Mouse (Mus musculus): ENCODE data around the gene Pate4. TPM values are rescaled to one million over a fixed set of nuclear protein-coding genes. Genes with fewer than 3 reads are reported as not detected.
"Not testable (repeated sequence)": the region's sequence is repeated elsewhere in the genome, so short reads cannot be mapped to it uniquely, and the experiment has no call there.

Gene Pate4
- total RNA-seq (2014; rRNA removed) (not detected in 2 replicates), polyA plus RNA-seq (2012; rRNA removed) (not detected in 2 replicates)

DNA sequence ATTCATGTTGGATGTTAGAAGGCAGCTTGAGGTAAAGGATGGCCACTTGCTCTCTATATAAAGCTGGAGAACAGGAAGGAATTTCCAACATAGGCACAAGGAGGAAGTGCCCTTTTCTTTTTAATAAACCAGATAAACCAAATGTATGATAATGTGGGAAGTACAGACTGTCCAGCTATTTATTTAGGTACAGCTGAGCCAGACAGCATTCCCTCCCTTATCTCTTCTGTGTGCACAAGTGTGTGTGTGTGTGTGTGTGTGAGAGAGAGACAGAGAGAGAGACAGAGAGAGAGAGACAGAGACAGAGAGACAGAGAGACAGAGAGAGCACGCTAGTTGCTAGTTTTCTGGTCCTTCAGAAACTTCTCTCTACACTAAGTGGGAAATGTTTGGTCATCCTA is at the start of gene Pate4:
TSS of gene Pate4 (minus strand) at position 101 of the 400 bp plus-strand sequence.
- Histone ChIP-seq H3K4me3 (ENCODE audit: insufficient read depth, low read depth, low read length) (no peak within 1 kb of the TSS), H3K27me3 (ENCODE audit: control insufficient read depth, insufficient read depth, low read length) (no peaks in the 10 kb centered on the region), H3K36me3 (ENCODE audit: control insufficient read depth, insufficient read depth, low read length) (no peaks in the 10 kb centered on the region), H3K27ac (replicated peaks; ENCODE audit: insufficient read depth, low read depth, low read length) (no peak within 1 kb of the TSS), H3K9ac (ENCODE audit: low read depth, low read length) (no peak within 1 kb of the TSS), H3K79me2 (ENCODE audit: control insufficient read depth, insufficient read depth, low read length) (no peaks in the 10 kb centered on the region), H3K4me1 (ENCODE audit: control insufficient read depth, insufficient read depth, low read length) (no peaks in the 10 kb centered on the region)
- 76% methylated on average over 1 of the region's 1 CpGs for WGBS
- TF ChIP-seq POLR2A (IDR thresholded peaks at IDR 0.05; ENCODE audit: extremely low read depth, insufficient read depth, low read length) (no peak), CTCF (IDR thresholded peaks at IDR 0.05; ENCODE audit: low read depth, low read length) (no peak)
- DNase-seq (ENCODE audit: extremely low read depth, low read depth, low spot score): no peak

DNA sequence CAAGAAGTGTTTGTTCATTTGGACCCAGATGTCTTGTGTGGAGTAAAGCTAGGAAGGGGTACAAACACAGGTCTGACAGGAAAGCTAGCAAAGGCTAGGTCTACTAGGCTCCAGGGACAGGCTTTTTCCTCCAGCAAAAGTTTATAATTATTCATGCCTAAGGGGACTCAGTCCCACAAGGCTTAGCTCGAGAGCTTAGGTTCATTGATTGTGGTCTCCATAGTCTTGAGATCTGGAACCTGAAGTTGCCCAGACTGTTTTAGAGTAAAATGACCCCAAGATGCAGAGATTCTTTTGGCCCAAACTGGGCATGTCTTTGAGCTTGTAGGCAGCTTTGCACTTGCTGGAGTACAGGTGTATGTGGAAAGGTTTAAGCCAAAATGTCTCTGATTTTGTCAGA is 36.4 kb upstream of the Pate4 start, which contains the start of gene Pate3:
TSS of gene Pate3 (minus strand) at position 101 of the 400 bp plus-strand sequence.
- Histone ChIP-seq H3K27me3 (ENCODE audit: control insufficient read depth, insufficient read depth, low read length) (no peaks in the 10 kb centered on the region), H3K27ac (replicated peaks; ENCODE audit: insufficient read depth, low read depth, low read length) (no peak within 1 kb of the TSS), H3K4me1 (ENCODE audit: control insufficient read depth, insufficient read depth, low read length) (no peaks in the 10 kb centered on the region), H3K9ac (ENCODE audit: low read depth, low read length) (no peak within 1 kb of the TSS), H3K79me2 (ENCODE audit: control insufficient read depth, insufficient read depth, low read length) (no peaks in the 10 kb centered on the region), H3K4me3 (ENCODE audit: insufficient read depth, low read depth, low read length) (no peak within 1 kb of the TSS), H3K36me3 (ENCODE audit: control insufficient read depth, insufficient read depth, low read length) (no peaks in the 10 kb centered on the region)
- no peak for DNase-seq (ENCODE audit: extremely low read depth, low read depth, low spot score)
- WGBS: 59% methylated on average over 1 of the region's 1 CpGs
- no peak for TF ChIP-seq CTCF (IDR thresholded peaks at IDR 0.05; ENCODE audit: low read depth, low read length)
- no peak for TF ChIP-seq POLR2A (IDR thresholded peaks at IDR 0.05; ENCODE audit: extremely low read depth, insufficient read depth, low read length)

DNA sequence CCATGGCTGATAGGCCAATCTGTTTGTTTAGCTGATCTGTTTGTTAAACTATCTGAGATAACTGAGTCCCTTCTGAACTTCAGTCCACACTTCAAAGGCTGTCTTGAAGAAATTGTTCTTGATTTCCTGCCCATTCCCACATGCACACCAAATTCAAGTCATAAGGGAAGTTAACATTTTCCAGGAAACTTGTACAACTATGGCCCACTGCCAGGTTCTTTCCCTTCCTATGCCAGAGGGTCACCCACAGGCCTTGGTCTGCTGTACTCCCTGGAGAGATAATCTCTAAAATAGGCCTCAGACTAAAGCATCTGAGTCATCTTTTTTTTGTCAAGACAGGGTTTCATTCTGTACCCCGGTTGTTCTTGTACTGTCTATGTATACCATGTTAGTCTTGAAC is 21.2 kb upstream of the Pate4 start:
- Histone ChIP-seq H3K27me3 (ENCODE audit: control insufficient read depth, insufficient read depth, low read length) (no peaks in the 10 kb centered on the region), H3K27ac (replicated peaks; ENCODE audit: insufficient read depth, low read depth, low read length) (no peak overlapping the region), H3K79me2 (ENCODE audit: control insufficient read depth, insufficient read depth, low read length) (no peaks in the 10 kb centered on the region), H3K36me3 (ENCODE audit: control insufficient read depth, insufficient read depth, low read length) (no peaks in the 10 kb centered on the region), H3K4me1 (ENCODE audit: control insufficient read depth, insufficient read depth, low read length) (no peaks in the 10 kb centered on the region), H3K4me3 (ENCODE audit: insufficient read depth, low read depth, low read length) (no peak overlapping the region), H3K9ac (ENCODE audit: low read depth, low read length) (no peak overlapping the region)
- DNase-seq (ENCODE audit: extremely low read depth, low read depth, low spot score): peak; percentile 8
- WGBS: 93% methylated on average over 1 of the region's 1 CpGs
- no peak for TF ChIP-seq CTCF (IDR thresholded peaks at IDR 0.05; ENCODE audit: low read depth, low read length)
- no peak for TF ChIP-seq POLR2A (IDR thresholded peaks at IDR 0.05; ENCODE audit: extremely low read depth, insufficient read depth, low read length)

DNA sequence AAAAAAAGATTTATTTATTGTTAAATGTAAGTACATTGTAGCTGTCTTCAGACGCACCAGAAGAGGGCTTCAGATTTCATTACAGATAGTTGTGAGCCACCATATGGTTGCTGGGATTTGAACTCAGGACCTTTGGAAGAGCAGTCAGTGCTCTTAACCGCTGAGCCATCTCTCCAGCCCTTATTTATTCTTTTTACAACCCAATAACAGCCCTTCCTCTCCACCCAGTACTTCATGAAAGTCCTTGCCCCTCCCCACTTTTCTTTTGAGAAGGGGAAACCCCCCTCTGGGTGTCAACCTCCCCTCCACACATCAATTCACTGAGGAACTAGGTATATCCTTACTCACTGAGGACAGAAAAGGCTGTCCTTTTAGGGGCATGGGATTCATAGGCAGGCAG is 5.0 kb upstream of the Pate4 start:
- H3K27ac ChIP-seq (replicated peaks; ENCODE audit: insufficient read depth, low read depth, low read length); H3K27me3 ChIP-seq (ENCODE audit: control insufficient read depth, insufficient read depth, low read length); DNase-seq (ENCODE audit: extremely low read depth, low read depth, low spot score); H3K9ac ChIP-seq (ENCODE audit: low read depth, low read length); H3K79me2 ChIP-seq (ENCODE audit: control insufficient read depth, insufficient read depth, low read length); H3K4me3 ChIP-seq (ENCODE audit: insufficient read depth, low read depth, low read length); H3K36me3 ChIP-seq (ENCODE audit: control insufficient read depth, insufficient read depth, low read length); H3K4me1 ChIP-seq (ENCODE audit: control insufficient read depth, insufficient read depth, low read length): not testable (repeated sequence)
- WGBS: 65% methylated on average over 2 of the region's 2 CpGs

DNA sequence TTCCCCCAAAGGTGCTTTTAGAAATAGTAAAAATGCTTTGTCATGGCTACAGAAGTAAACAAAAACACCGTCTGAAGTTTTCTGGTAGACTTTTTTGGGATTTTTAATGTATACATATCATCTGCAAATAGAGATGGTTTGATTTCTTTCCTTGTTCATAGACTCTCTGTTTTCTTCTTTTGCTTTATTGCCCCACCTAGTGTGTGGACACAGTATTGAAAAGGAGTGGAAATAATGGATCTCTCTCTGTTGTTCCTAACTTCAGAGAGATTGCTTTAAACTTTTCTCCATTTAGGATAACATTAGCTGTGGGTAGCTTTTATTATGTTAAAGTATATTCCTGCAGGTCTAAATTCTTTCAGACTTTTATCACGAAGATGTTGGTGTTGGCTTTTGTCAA is 2.3 kb upstream of the Pate4 start:
- TF ChIP-seq POLR2A (IDR thresholded peaks at IDR 0.05; ENCODE audit: extremely low read depth, insufficient read depth, low read length): no peak
- no peak for TF ChIP-seq CTCF (IDR thresholded peaks at IDR 0.05; ENCODE audit: low read depth, low read length)
- Histone ChIP-seq H3K79me2 (ENCODE audit: control insufficient read depth, insufficient read depth, low read length) (no peaks in the 10 kb centered on the region), H3K4me1 (ENCODE audit: control insufficient read depth, insufficient read depth, low read length) (no peaks in the 10 kb centered on the region), H3K27me3 (ENCODE audit: control insufficient read depth, insufficient read depth, low read length) (no peaks in the 10 kb centered on the region), H3K27ac (replicated peaks; ENCODE audit: insufficient read depth, low read depth, low read length) (no peak overlapping the region), H3K36me3 (ENCODE audit: control insufficient read depth, insufficient read depth, low read length) (no peaks in the 10 kb centered on the region), H3K9ac (ENCODE audit: low read depth, low read length) (no peak overlapping the region), H3K4me3 (ENCODE audit: insufficient read depth, low read depth, low read length) (no peak overlapping the region)
- no peak for DNase-seq (ENCODE audit: extremely low read depth, low read depth, low spot score)
- 41% methylated on average over 2 of the region's 2 CpGs for WGBS

DNA sequence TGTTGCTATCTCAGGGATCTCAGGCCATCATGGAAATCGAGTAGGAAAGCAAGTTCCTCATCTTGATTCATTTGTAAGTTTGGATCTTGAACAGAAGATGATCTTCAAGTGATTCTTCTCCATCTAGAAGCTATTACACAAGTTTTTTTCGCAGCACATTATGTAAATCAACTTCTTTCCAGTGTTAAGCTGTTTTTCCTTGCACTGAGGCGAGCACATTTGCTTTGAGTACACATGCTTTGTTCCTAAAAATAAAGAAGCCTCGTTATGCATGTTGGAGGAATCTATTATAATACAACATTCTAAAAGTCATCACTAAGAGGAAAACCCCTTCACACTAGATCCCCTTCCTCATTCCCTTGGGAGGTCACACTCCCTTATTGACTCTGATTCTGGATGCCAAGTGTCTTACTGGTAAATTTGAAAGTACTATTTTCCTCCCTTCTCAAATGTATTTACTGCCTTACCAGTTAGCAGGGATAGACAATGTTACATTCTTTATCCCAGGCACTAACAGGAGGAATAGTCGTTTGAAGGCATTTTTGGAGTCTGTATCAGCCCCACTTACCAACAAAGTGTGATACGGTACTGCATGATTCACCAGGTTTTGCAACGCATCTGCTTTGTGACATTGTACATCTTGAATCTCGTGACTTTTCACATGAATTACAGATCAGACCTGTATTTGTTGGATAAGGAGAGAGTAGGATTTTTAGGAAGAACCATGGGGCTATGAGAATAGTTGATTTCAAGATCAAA is 3.9 kb downstream of the Pate4 start:
- no peaks in the 10 kb centered on the region for H3K27me3 ChIP-seq (ENCODE audit: control insufficient read depth, insufficient read depth, low read length)
- no peaks in the 10 kb centered on the region for H3K79me2 ChIP-seq (ENCODE audit: control insufficient read depth, insufficient read depth, low read length)
- no peaks in the 10 kb centered on the region for H3K4me1 ChIP-seq (ENCODE audit: control insufficient read depth, insufficient read depth, low read length)
- H3K27ac ChIP-seq (replicated peaks; ENCODE audit: insufficient read depth, low read depth, low read length): no peak overlapping the region
- no peak for TF ChIP-seq POLR2A (IDR thresholded peaks at IDR 0.05; ENCODE audit: extremely low read depth, insufficient read depth, low read length)
- TF ChIP-seq CTCF (IDR thresholded peaks at IDR 0.05; ENCODE audit: low read depth, low read length): no peak
- no peaks in the 10 kb centered on the region for H3K36me3 ChIP-seq (ENCODE audit: control insufficient read depth, insufficient read depth, low read length)
- 59% methylated on average over 8 of the region's 8 CpGs for WGBS
- no peak for DNase-seq (ENCODE audit: extremely low read depth, low read depth, low spot score)
- no peak overlapping the region for H3K9ac ChIP-seq (ENCODE audit: low read depth, low read length)
- H3K4me3 ChIP-seq (ENCODE audit: insufficient read depth, low read depth, low read length): no peak overlapping the region

Measured in liver, adult 2 months (tissue).